Mouse (Mus musculus): Measurements from ENCODE around the gene Dlat. TPM values are rescaled to one million over a fixed set of nuclear protein-coding genes. Genes with fewer than 3 reads are reported as not detected.
"Not testable (repeated sequence)": the region's sequence is repeated elsewhere in the genome, so short reads cannot be mapped to it uniquely, and the experiment has no call there.

Gene Dlat
- polyA plus RNA-seq, 1 experiment from 2014 or later, result 43.6 TPM

GRCm38 (mm10) chr9:50632016-50632688, 27.4 kb downstream of the Dlat start:
- no peaks in the 10 kb centered on the region for H3K27me3 ChIP-seq (ENCODE audit: control insufficient read depth, insufficient read depth, low read depth, low read length)
- H3K9me3 ChIP-seq (ENCODE audit: control insufficient read depth, low read length), result no peaks in the 10 kb centered on the region

GRCm38 (mm10) chr9:50630903-50631302, 28.7 kb downstream of the Dlat start:
- H3K9me3 ChIP-seq (ENCODE audit: control insufficient read depth, low read length); H3K4me3 ChIP-seq (ENCODE audit: low read length); H3K4me2 ChIP-seq (ENCODE audit: low read depth, low read length); H3K27me3 ChIP-seq (ENCODE audit: control insufficient read depth, insufficient read depth, low read depth, low read length); H3K4me1 ChIP-seq (replicated peaks; ENCODE audit: control insufficient read depth, insufficient read depth, low read length); H3K27ac ChIP-seq (ENCODE audit: low read length); H3K9ac ChIP-seq (ENCODE audit: low read length); ATAC-seq (ENCODE audit: low read depth): not testable (repeated sequence)
- WGBS, result 88% methylated on average over 6 of the region's 8 CpGs
- H3K36me3 ChIP-seq (ENCODE audit: control insufficient read depth, insufficient read depth, low read length), result peaks cover 14% of the 10 kb centered on the region

More at GRCm38 (mm10) chr9:50632016-50632688, 27.4 kb downstream of the Dlat start:
- Histone ChIP-seq H3K4me3 (ENCODE audit: low read length) (no peak overlapping the region), H3K36me3 (ENCODE audit: control insufficient read depth, insufficient read depth, low read length) (peaks cover 17% of the 10 kb centered on the region), H3K4me1 (replicated peaks; ENCODE audit: control insufficient read depth, insufficient read depth, low read length) (no peaks in the 10 kb centered on the region), H3K9ac (ENCODE audit: low read length) (no peak overlapping the region), H3K4me2 (ENCODE audit: low read depth, low read length) (no peak overlapping the region), H3K27ac (ENCODE audit: low read length) (no peak overlapping the region)
- no peak for ATAC-seq (ENCODE audit: low read depth)
- WGBS, result 85% methylated on average over 6 of the region's 6 CpGs

GRCm38 (mm10) chr9:50617794-50618330, 41.7 kb downstream of the Dlat start:
- H3K4me1 ChIP-seq (replicated peaks; ENCODE audit: control insufficient read depth, insufficient read depth, low read length), result peaks cover 7% of the 10 kb centered on the region
- no peak overlapping the region for H3K9ac ChIP-seq (ENCODE audit: low read length)
- H3K4me3 ChIP-seq (ENCODE audit: low read length), result peak overlapping the region; percentile 99
- no peaks in the 10 kb centered on the region for H3K9me3 ChIP-seq (ENCODE audit: control insufficient read depth, low read length)
- ATAC-seq (ENCODE audit: low read depth), result no peak
- no peak overlapping the region for H3K27ac ChIP-seq (ENCODE audit: low read length)
- peaks cover 15% of the 10 kb centered on the region for H3K36me3 ChIP-seq (ENCODE audit: control insufficient read depth, insufficient read depth, low read length)
- H3K4me2 ChIP-seq (ENCODE audit: low read depth, low read length), result peak overlapping the region; percentile 62
- 56% methylated on average over 9 of the region's 9 CpGs for WGBS
- H3K27me3 ChIP-seq (ENCODE audit: control insufficient read depth, insufficient read depth, low read depth, low read length), result no peaks in the 10 kb centered on the region

GRCm38 (mm10) chr9:50616766-50617603, 42.6 kb downstream of the Dlat start, which contains the start of the genes Pih1d2 and Nkapd1:
TSS of gene Pih1d2 (plus strand) at chr9:50617321.
TSS of gene Nkapd1 (minus strand) at chr9:50617464.
- WGBS, result under 1% methylated on average over 78 of the region's 81 CpGs
- H3K4me3 ChIP-seq (ENCODE audit: low read length), result peak within 1 kb of the TSS; percentile 99
- peak within 1 kb of the TSS; percentile 98 for H3K9ac ChIP-seq (ENCODE audit: low read length)
- peak within 1 kb of the TSS; percentile 62 for H3K4me2 ChIP-seq (ENCODE audit: low read depth, low read length)
- peak within 1 kb of the TSS; percentile 98 for H3K27ac ChIP-seq (ENCODE audit: low read length)
- peaks cover 7% of the 10 kb centered on the region for H3K4me1 ChIP-seq (replicated peaks; ENCODE audit: control insufficient read depth, insufficient read depth, low read length)
- no peaks in the 10 kb centered on the region for H3K27me3 ChIP-seq (ENCODE audit: control insufficient read depth, insufficient read depth, low read depth, low read length)
- peaks cover 15% of the 10 kb centered on the region for H3K36me3 ChIP-seq (ENCODE audit: control insufficient read depth, insufficient read depth, low read length)
- no peaks in the 10 kb centered on the region for H3K9me3 ChIP-seq (ENCODE audit: control insufficient read depth, low read length)
- ATAC-seq (ENCODE audit: low read depth), result peak; percentile 96

- WGBS, result 30% methylated on average over 11 of the region's 11 CpGs
- no peak for ATAC-seq (ENCODE audit: low read depth)
- peak overlapping the region; percentile 98; the same call in 1 of the 2 replicates for H3K27ac ChIP-seq (ENCODE audit: low read length)
- H3K36me3 ChIP-seq (ENCODE audit: control insufficient read depth, insufficient read depth, low read length), result peaks cover 15% of the 10 kb centered on the region
- peaks cover 7% of the 10 kb centered on the region for H3K4me1 ChIP-seq (replicated peaks; ENCODE audit: control insufficient read depth, insufficient read depth, low read length)
- H3K27me3 ChIP-seq (ENCODE audit: control insufficient read depth, insufficient read depth, low read depth, low read length), result no peaks in the 10 kb centered on the region
- H3K4me3 ChIP-seq (ENCODE audit: low read length), result peak overlapping the region; percentile 99
- H3K9ac ChIP-seq (ENCODE audit: low read length), result peak overlapping the region; percentile 98
- no peaks in the 10 kb centered on the region for H3K9me3 ChIP-seq (ENCODE audit: control insufficient read depth, low read length)
- H3K4me2 ChIP-seq (ENCODE audit: low read depth, low read length), result peak overlapping the region; percentile 62
Measured at GRCm38 (mm10) chr9:50616161-50616560, 43.4 kb downstream of the Dlat start.

- no peak for ATAC-seq (ENCODE audit: low read depth)
- no peak overlapping the region for H3K4me2 ChIP-seq (ENCODE audit: low read depth, low read length)
- WGBS, result 79% methylated on average over 4 of the region's 4 CpGs
- peaks cover 38% of the 10 kb centered on the region for H3K36me3 ChIP-seq (ENCODE audit: control insufficient read depth, insufficient read depth, low read length)
- H3K9me3 ChIP-seq (ENCODE audit: control insufficient read depth, low read length), result no peaks in the 10 kb centered on the region
- H3K27me3 ChIP-seq (ENCODE audit: control insufficient read depth, insufficient read depth, low read depth, low read length), result no peaks in the 10 kb centered on the region
- no peak overlapping the region for H3K9ac ChIP-seq (ENCODE audit: low read length)
- no peak overlapping the region for H3K27ac ChIP-seq (ENCODE audit: low read length)
- H3K4me1 ChIP-seq (replicated peaks; ENCODE audit: control insufficient read depth, insufficient read depth, low read length), result peaks cover 7% of the 10 kb centered on the region
- no peak overlapping the region for H3K4me3 ChIP-seq (ENCODE audit: low read length)
Measured at GRCm38 (mm10) chr9:50612115-50612514, 47.5 kb downstream of the Dlat start.

GRCm38 (mm10) chr9:50604338-50604737, 55.2 kb downstream of the Dlat start:
- no peaks in the 10 kb centered on the region for H3K27me3 ChIP-seq (ENCODE audit: control insufficient read depth, insufficient read depth, low read depth, low read length)
- H3K9me3 ChIP-seq (ENCODE audit: control insufficient read depth, low read length), result no peaks in the 10 kb centered on the region
- peak overlapping the region; percentile 86 for H3K27ac ChIP-seq (ENCODE audit: low read length)
- ATAC-seq (ENCODE audit: low read depth), result no peak
- peaks cover 18% of the 10 kb centered on the region for H3K4me1 ChIP-seq (replicated peaks; ENCODE audit: control insufficient read depth, insufficient read depth, low read length)
- peak overlapping the region; percentile 79 for H3K9ac ChIP-seq (ENCODE audit: low read length)
- WGBS, result 2% methylated on average over 6 of the region's 6 CpGs
- H3K36me3 ChIP-seq (ENCODE audit: control insufficient read depth, insufficient read depth, low read length), result peaks cover 22% of the 10 kb centered on the region
- peak overlapping the region; percentile 90 for H3K4me3 ChIP-seq (ENCODE audit: low read length)
- H3K4me2 ChIP-seq (ENCODE audit: low read depth, low read length), result peak overlapping the region; percentile 92

GRCm38 (mm10) chr9:50603998-50604324, 55.6 kb downstream of the Dlat start:
- ATAC-seq (ENCODE audit: low read depth), result peak; percentile 82
- Histone ChIP-seq H3K27me3 (ENCODE audit: control insufficient read depth, insufficient read depth, low read depth, low read length) (no peaks in the 10 kb centered on the region), H3K9me3 (ENCODE audit: control insufficient read depth, low read length) (no peaks in the 10 kb centered on the region), H3K4me3 (ENCODE audit: low read length) (peak overlapping the region; percentile 90), H3K36me3 (ENCODE audit: control insufficient read depth, insufficient read depth, low read length) (peaks cover 20% of the 10 kb centered on the region), H3K27ac (ENCODE audit: low read length) (peak overlapping the region; percentile 86), H3K9ac (ENCODE audit: low read length) (peak overlapping the region; percentile 79), H3K4me2 (ENCODE audit: low read depth, low read length) (peak overlapping the region; percentile 92), H3K4me1 (replicated peaks; ENCODE audit: control insufficient read depth, insufficient read depth, low read length) (peaks cover 18% of the 10 kb centered on the region)
- 0% methylated on average over 24 of the region's 24 CpGs for WGBS
